Mouse (Mus musculus): ENCODE measurements around the gene Ap5z1.

The Ap5z1 gene

DNA sequence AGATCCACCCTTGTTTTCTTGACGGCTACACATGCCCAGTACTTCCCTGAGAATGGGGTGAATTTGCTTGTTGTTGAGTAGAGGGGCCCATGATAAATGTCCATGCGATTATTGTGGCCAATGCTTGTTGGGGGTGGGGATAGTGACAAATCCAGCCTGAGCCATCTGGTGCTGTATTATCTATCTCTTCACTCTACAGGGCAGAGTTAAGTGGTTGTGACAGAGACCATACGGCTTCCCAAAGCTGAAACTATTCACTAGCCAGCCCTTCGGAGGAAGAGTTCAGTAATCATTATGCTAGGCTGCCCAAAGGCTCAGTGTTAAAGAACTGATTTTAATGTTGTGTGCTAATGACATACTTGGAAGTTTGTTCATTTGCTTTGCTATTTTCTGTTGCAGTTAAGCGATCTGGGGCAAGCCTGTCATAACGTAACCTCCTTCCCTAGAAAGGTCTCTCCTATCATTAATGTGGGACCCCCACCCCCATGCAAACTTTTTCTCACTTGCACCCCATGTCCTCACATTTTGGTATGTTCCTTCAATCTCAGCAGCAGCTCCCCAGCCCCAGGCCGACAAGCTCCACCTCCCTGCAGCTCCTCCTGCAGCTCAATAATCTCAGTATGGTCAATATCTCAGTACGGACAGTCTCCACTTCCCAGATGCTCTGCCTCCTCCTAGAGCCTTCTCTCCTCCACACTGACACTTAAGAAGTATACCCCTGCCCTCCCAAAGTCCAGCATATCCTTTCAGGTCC, 61.1 kb downstream of the Ap5z1 start:
- no peak for DNase-seq
